Mouse (Mus musculus): ENCODE data around the gene Pitpnm3.

- TF ChIP-seq POLR2A (IDR thresholded peaks at IDR 0.05; ENCODE audit: extremely low read depth, insufficient read depth, low read length) (no peak), CTCF (IDR thresholded peaks at IDR 0.05; ENCODE audit: extremely low read depth, insufficient read depth, low read length) (no peak)
Observed at GRCm38 (mm10) chr11:72084337-72084736, 51.2 kb downstream of the Pitpnm3 start.
